Mouse (Mus musculus) neural tube, embryonic 14.5 days (tissue): ENCODE measurements at regions not wholly inside any gene's neighbourhood (a gene's known extent, or its start where the extent isn't known, plus 50 kb on each side); places are given as distances from the start of the nearest gene placed in this dataset.
"Not testable (repeated sequence)": the region's sequence is repeated elsewhere in the genome, so short reads cannot be mapped to it uniquely, and the experiment has no call there.

ENCODE experiments used
- ATAC-seq: fragments of 200-750 bp; cut with Nextera tagmentation; 2 replicates; pipeline ENCODE4 v1.8.0; 2017; ENCODE audit warnings: low read depth, mild to moderate bottlenecking, moderate TSS enrichment, moderate library complexity
- H3K27ac ChIP-seq: fragments of 300-500 bp; sonication (generic); 2 replicates; pipeline ENCODE4 v1.5.1; 2014; ENCODE audit warnings: low read depth, mild to moderate bottlenecking, control low read depth, low read length, moderate library complexity, mixed read lengths
- H3K27me3 ChIP-seq: fragments of 300-500 bp; sonication (generic); 2 replicates; pipeline ENCODE4 v1.6.1; 2014; ENCODE audit warnings: low read length; ENCODE audit not compliant: control insufficient read depth, insufficient read depth
- H3K36me3 ChIP-seq: fragments of 300-500 bp; sonication (generic); 2 replicates; pipeline ENCODE4 v1.6.1; 2014; ENCODE audit warnings: low read length, mixed read lengths; ENCODE audit not compliant: control insufficient read depth, insufficient read depth
- H3K4me1 ChIP-seq: fragments of 300-500 bp; sonication (generic); 2 replicates; pipeline ENCODE4 v1.6.1; 2014; ENCODE audit warnings: low read length; ENCODE audit not compliant: control insufficient read depth, insufficient read depth
- H3K4me2 ChIP-seq: fragments of 300-500 bp; sonication (generic); 2 replicates; pipeline ENCODE4 v1.6.1; 2014; ENCODE audit warnings: mild to moderate bottlenecking, low read depth, low read length, control low read depth
- H3K4me3 ChIP-seq: fragments of 300-500 bp; sonication (generic); 2 replicates; pipeline ENCODE4 v1.5.1; 2014; ENCODE audit warnings: low read depth, low read length, control low read depth, mixed read lengths
- H3K9ac ChIP-seq: fragments of 300-500 bp; sonication (generic); replicated peaks from 2 replicates; pipeline ENCODE4 v1.6.1; 2014; ENCODE audit warnings: low read depth, mild to moderate bottlenecking, control low read depth, low read length, mixed read lengths
- H3K9me3 ChIP-seq: fragments of 300-500 bp; sonication (generic); 2 replicates; pipeline ENCODE4 v1.6.1; 2016; ENCODE audit warnings: low read length; ENCODE audit not compliant: control insufficient read depth
- WGBS: fragments of 180-500 bp; shearing (Covaris S2); extraction: QIAGEN DNeasy Blood & Tissue Kit; methylation state at CpG from one replicate; pipeline ENCODE4 v1.1.7; 2014; 5-methylcytosine and 5-hydroxymethylcytosine counted together

DNA sequence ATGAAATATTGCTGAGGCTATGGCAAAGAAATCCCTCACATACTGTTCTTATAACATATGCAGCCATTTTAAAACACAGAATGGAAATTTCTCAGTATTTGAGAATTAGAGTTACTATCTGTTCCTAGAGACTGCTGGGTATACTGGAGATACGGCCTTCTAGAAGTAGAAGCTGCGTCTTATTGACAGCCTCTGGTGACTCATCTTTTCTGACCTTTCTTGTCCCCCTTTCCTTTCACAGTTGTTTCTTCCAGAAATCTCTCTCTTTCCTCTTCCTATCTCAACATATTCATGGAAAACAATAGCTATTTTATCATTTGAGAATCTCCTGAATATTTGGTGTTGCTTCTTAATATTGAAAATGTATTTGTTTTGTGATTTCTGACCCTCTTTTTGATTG is 315.1 kb downstream of the Atxn7l3b start:
- Histone ChIP-seq H3K9ac (no peak overlapping the region), H3K36me3 (no peaks in the 10 kb centered on the region), H3K27ac (no peak overlapping the region), H3K4me1 (no peaks in the 10 kb centered on the region), H3K27me3 (no peaks in the 10 kb centered on the region), H3K9me3 (no peaks in the 10 kb centered on the region), H3K4me3 (no peak overlapping the region), H3K4me2 (no peak overlapping the region)
- 85% methylated on average over 2 of the region's 2 CpGs for WGBS
- ATAC-seq, result no peak

DNA sequence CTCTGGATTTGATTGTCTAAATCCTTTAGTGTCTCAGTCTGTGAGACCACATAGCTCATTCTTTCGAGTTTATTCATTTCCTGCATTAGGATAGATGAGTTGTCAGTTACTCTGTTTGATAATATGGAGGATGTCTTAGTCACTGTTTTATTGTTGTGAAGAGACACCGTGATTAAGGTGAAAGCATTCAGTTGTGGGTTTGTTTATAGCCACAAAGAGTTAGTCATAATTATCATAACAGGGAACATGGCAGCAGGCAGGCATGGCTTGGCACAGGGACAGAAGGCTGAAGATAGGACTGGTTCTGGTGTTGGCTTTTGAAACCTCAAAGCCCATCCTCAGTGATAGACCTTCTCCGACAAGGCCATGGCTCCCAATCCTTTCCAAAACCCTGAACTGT is 314.6 kb downstream of the Atxn7l3b start:
- Histone ChIP-seq H3K4me1 (no peaks in the 10 kb centered on the region), H3K9ac (no peak overlapping the region), H3K36me3 (no peaks in the 10 kb centered on the region), H3K27me3 (no peaks in the 10 kb centered on the region), H3K4me2 (no peak overlapping the region), H3K27ac (no peak overlapping the region), H3K9me3 (no peaks in the 10 kb centered on the region), H3K4me3 (no peak overlapping the region)
- no peak for ATAC-seq
- 85% methylated on average over 3 of the region's 3 CpGs for WGBS

DNA sequence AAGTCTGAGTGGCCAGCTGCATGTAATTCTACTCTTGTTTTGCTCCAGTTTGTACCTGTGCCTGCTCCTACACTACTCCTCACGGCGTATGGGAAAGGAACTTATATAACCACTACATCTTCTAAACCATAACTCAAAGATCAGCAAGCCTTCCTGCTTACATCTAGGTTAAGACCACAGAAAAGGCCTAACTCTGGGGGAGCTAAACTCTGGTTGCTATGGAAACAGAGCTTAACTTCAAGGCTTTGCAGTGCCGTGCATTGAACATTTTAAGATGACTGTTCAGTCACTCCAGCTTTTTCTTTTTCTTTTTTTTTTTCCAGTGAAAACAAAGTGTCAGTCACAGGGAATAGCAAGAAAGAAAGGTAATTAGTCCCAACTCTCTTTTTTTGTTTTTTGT is 309.1 kb downstream of the Atxn7l3b start:
- ATAC-seq, result peak; percentile 54; the same call in 1 of the 2 replicates
- H3K36me3 ChIP-seq, result no peaks in the 10 kb centered on the region
- H3K27me3 ChIP-seq, result no peaks in the 10 kb centered on the region
- H3K4me3 ChIP-seq, result no peak overlapping the region
- no peak overlapping the region for H3K9ac ChIP-seq
- no peaks in the 10 kb centered on the region for H3K9me3 ChIP-seq
- WGBS, result 61% methylated on average over 3 of the region's 3 CpGs
- H3K4me1 ChIP-seq, result no peaks in the 10 kb centered on the region
- H3K27ac ChIP-seq, result no peak overlapping the region
- no peak overlapping the region for H3K4me2 ChIP-seq

GRCm38 (mm10) chr10:112629752-112630151 is 299.0 kb downstream of the Atxn7l3b start:
- no peaks in the 10 kb centered on the region for H3K9me3 ChIP-seq
- H3K4me1 ChIP-seq, result no peaks in the 10 kb centered on the region
- H3K9ac ChIP-seq, result no peak overlapping the region
- ATAC-seq, result no peak
- 85% methylated on average over 3 of the region's 3 CpGs for WGBS
- no peak overlapping the region for H3K4me3 ChIP-seq
- no peaks in the 10 kb centered on the region for H3K27me3 ChIP-seq
- H3K36me3 ChIP-seq, result no peaks in the 10 kb centered on the region
- no peak overlapping the region for H3K4me2 ChIP-seq
- H3K27ac ChIP-seq, result no peak overlapping the region

- H3K4me1 ChIP-seq, result no peaks in the 10 kb centered on the region
- no peak overlapping the region for H3K9ac ChIP-seq
- ATAC-seq, result no peak
- H3K27ac ChIP-seq, result no peak overlapping the region
- no peaks in the 10 kb centered on the region for H3K9me3 ChIP-seq
- H3K36me3 ChIP-seq, result no peaks in the 10 kb centered on the region
- H3K27me3 ChIP-seq, result no peaks in the 10 kb centered on the region
- no peak overlapping the region for H3K4me2 ChIP-seq
- H3K4me3 ChIP-seq, result no peak overlapping the region
- WGBS, result 43% methylated on average over 1 of the region's 1 CpGs
Measured at GRCm38 (mm10) chr10:112635199-112635598, 293.6 kb downstream of the Atxn7l3b start.

DNA sequence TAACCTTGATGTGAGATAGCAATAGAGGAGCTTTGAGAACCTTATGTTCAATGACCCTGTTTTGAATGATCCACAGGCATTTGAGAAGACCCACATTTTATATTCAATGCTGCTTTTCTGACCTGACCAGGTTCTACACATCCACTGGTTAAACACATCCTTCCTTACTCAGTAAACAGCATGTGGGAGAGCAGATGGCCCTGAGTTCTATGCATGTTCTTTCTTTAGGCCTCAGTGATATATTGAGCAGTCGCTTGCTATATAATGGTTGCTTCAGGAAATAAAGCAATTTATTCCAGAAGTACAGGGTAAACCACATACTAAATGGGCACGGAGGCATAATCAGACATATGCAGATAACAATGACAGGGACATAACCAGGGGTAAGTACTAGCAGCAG is 292.2 kb downstream of the Atxn7l3b start:
- ATAC-seq, result no peak
- H3K36me3 ChIP-seq, result no peaks in the 10 kb centered on the region
- no peaks in the 10 kb centered on the region for H3K9me3 ChIP-seq
- 72% methylated on average over 2 of the region's 2 CpGs for WGBS
- H3K9ac ChIP-seq, result no peak overlapping the region
- H3K27me3 ChIP-seq, result no peaks in the 10 kb centered on the region
- no peaks in the 10 kb centered on the region for H3K4me1 ChIP-seq
- no peak overlapping the region for H3K4me3 ChIP-seq
- no peak overlapping the region for H3K27ac ChIP-seq
- H3K4me2 ChIP-seq, result no peak overlapping the region

DNA sequence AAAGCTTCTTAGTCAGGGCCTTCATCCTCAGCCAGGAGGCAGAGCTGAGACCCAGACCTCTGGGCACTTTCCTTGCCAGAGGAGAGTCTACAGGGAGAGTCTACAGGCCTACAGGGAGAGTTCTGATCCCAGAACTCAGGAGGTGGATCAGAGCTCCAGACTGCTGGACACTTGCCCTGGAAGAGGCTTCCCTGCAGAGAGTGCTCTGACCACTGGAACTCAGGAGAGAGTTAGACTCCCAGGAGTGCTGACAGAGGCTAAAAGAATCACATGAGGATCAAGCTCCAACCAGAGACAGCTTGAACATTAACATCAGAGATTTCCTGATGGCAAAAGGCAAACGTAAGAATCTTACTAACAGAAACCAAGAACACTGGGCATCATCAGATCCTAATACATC is 288.2 kb downstream of the Atxn7l3b start:
- H3K27me3 ChIP-seq, H3K4me1 ChIP-seq, H3K4me2 ChIP-seq, H3K9me3 ChIP-seq, H3K9ac ChIP-seq, H3K4me3 ChIP-seq, H3K27ac ChIP-seq, H3K36me3 ChIP-seq, ATAC-seq: not testable (repeated sequence)
- WGBS, result 97% methylated on average over 1 of the region's 1 CpGs

- H3K9me3 ChIP-seq, result no peaks in the 10 kb centered on the region
- H3K9ac ChIP-seq, result no peak overlapping the region
- no peak overlapping the region for H3K27ac ChIP-seq
- WGBS, result 90% methylated on average over 3 of the region's 3 CpGs
- H3K4me3 ChIP-seq, result no peak overlapping the region
- no peaks in the 10 kb centered on the region for H3K27me3 ChIP-seq
- no peak for ATAC-seq
- no peak overlapping the region for H3K4me2 ChIP-seq
- no peaks in the 10 kb centered on the region for H3K4me1 ChIP-seq
- no peaks in the 10 kb centered on the region for H3K36me3 ChIP-seq
Measured at GRCm38 (mm10) chr10:112648986-112649385, 279.8 kb downstream of the Atxn7l3b start.
